ENCODE assay signal across 7 mouse cellular contexts in the genomic region with DNA sequence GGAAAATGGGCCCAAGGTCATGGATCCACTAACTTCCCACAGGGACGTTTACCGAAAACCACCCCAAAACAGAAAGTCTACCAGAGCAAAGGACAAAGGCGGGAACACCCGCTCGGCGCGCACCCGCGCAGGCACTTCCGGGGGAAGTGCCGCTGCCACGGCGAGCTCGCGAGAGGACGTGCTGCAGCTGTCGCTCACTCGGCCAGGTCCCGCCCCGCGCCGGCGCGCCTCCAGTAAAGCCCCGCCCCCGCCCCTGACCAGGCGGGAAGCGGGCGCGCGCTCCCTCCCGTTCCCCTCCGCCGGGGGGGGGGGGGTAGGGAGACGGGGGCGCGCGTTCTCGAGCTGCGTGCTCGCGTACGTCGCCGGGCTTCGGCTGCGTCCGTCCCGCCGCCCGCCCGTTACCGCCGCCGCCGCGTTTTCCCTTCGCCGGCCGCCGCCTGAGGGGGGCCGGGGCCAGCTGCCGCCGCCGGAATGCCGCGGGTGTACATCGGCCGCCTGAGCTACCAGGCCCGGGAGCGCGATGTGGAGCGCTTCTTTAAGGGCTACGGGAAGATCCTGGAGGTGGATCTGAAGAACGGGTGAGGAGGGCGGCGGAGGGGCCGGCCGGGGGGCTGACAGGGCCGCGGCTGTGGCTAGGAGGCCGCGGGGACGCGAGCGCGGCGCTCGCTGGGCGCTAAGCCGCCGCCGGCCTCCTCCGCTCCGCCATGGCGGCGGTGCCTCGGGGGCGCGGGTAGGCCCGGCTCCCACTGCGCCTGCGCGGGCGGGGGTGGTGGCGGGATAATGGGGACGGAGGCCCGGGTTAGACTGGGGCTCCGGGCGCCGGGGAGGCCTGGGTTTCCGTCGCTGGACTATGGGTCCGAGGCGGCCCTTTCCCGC. TPM values are rescaled to one million over a fixed set of nuclear protein-coding genes. Genes with fewer than 3 reads are reported as not detected.
A peak's percentile ranks its signal among the peaks of the same experiment; 100 is the strongest.
DNase-seq lines count a peak whose midpoint lies in the region; ATAC-seq and TF ChIP-seq lines count a peak whose summit lies in the region.

A gene (plus strand): TSS at position 325 of the 876 bp plus-strand sequence.

- H3K27me3 ChIP-seq in embryonic facial prominence, embryonic 12.5 days, result no peaks in the 10 kb centered on the region
- H3K27me3 ChIP-seq in kidney, adult 2 months (replicated peaks; ENCODE audit: control insufficient read depth, insufficient read depth, low read length), result no peaks in the 10 kb centered on the region
- no peaks in the 10 kb centered on the region for H3K27me3 ChIP-seq in limb, embryonic 12.5 days
- no peaks in the 10 kb centered on the region for H3K27me3 ChIP-seq in midbrain, embryonic 15.5 days (replicated peaks)
- H3K27me3 ChIP-seq in spleen, adult 2 months (ENCODE audit: control insufficient read depth, insufficient read depth, low read length), result no peaks in the 10 kb centered on the region

- WGBS in embryonic facial prominence, embryonic 12.5 days, result 1% methylated on average over 90 of the region's 116 CpGs
- WGBS in kidney, adult 2 months, result 1% methylated on average over 107 of the region's 116 CpGs
- WGBS in limb, embryonic 12.5 days, result under 1% methylated on average over 103 of the region's 116 CpGs
- WGBS in midbrain, embryonic 15.5 days, result under 1% methylated on average over 102 of the region's 116 CpGs
- WGBS in spleen, adult 2 months, result 1% methylated on average over 102 of the region's 116 CpGs

- H3K4me1 ChIP-seq in embryonic facial prominence, embryonic 12.5 days, result peaks cover 33% of the 10 kb centered on the region
- H3K4me1 ChIP-seq in kidney, adult 2 months (ENCODE audit: control insufficient read depth, insufficient read depth, low read length), result peaks cover 23% of the 10 kb centered on the region
- peaks cover 37% of the 10 kb centered on the region for H3K4me1 ChIP-seq in limb, embryonic 12.5 days (replicated peaks)
- peaks cover 45% of the 10 kb centered on the region for H3K4me1 ChIP-seq in midbrain, embryonic 15.5 days
- peaks cover 8% of the 10 kb centered on the region; the same call in 1 of the 2 replicates for H3K4me1 ChIP-seq in spleen, adult 2 months (ENCODE audit: control insufficient read depth, insufficient read depth, insufficient read length)

- peak within 1 kb of the TSS; percentile 100 for H3K9ac ChIP-seq in embryonic facial prominence, embryonic 12.5 days
- H3K9ac ChIP-seq in limb, embryonic 12.5 days (replicated peaks), result peak within 1 kb of the TSS; percentile 100
- peak within 1 kb of the TSS; percentile 100 for H3K9ac ChIP-seq in midbrain, embryonic 15.5 days

- no peak for TF ChIP-seq CTCF in kidney, adult 2 months (conservative IDR thresholded peaks at IDR 0.05; ENCODE audit: insufficient read depth, insufficient read length, low read depth, low read length)
- no peak for TF ChIP-seq CTCF in spleen, adult 2 months (IDR thresholded peaks at IDR 0.05; ENCODE audit: extremely low read depth, insufficient read depth, insufficient read length, insufficient replicate concordance)

- H3K4me2 ChIP-seq in embryonic facial prominence, embryonic 12.5 days (replicated peaks), result peak within 1 kb of the TSS; percentile 76
- peak within 1 kb of the TSS; percentile 69 for H3K4me2 ChIP-seq in limb, embryonic 12.5 days
- peak within 1 kb of the TSS; percentile 96 for H3K4me2 ChIP-seq in midbrain, embryonic 15.5 days

- H3K4me3 ChIP-seq in embryonic facial prominence, embryonic 12.5 days, result peak within 1 kb of the TSS; percentile 91
- H3K4me3 ChIP-seq in kidney, adult 2 months (ENCODE audit: insufficient read depth, low read depth, low read length), result peak within 1 kb of the TSS; percentile 90
- H3K4me3 ChIP-seq in limb, embryonic 12.5 days (replicated peaks), result peak within 1 kb of the TSS; percentile 87
- peak within 1 kb of the TSS; percentile 99 for H3K4me3 ChIP-seq in midbrain, embryonic 15.5 days
- H3K4me3 ChIP-seq in spleen, adult 2 months (ENCODE audit: extremely low read depth, insufficient read depth, insufficient read length), result peak within 1 kb of the TSS; percentile 91

- peak; percentile 79 for TF ChIP-seq POLR2A in kidney, adult 2 months (IDR thresholded peaks at IDR 0.05; ENCODE audit: low read depth, low read length)
- TF ChIP-seq POLR2A in spleen, adult 2 months (IDR thresholded peaks at IDR 0.05; ENCODE audit: low read depth, low read length), result peak; percentile 87

- peak; percentile 95 for DNase-seq in adrenal gland, postnatal 25 days
- DNase-seq in heart, adult 18-20 months, result peak; percentile 92 to 96
- peak; percentile 97 for DNase-seq in kidney, adult 2 months
- peak; percentile 90 to 91 for DNase-seq in spleen, adult 2 months (ENCODE audit: low read depth in 1 of 2, low spot score in 2 of 2)

- peak within 1 kb of the TSS; percentile 100 for H3K27ac ChIP-seq in embryonic facial prominence, embryonic 12.5 days
- H3K27ac ChIP-seq in kidney, adult 2 months (ENCODE audit: insufficient read depth, low read depth, low read length), result peak within 1 kb of the TSS; percentile 94
- H3K27ac ChIP-seq in limb, embryonic 12.5 days, result peak within 1 kb of the TSS; percentile 100
- peak within 1 kb of the TSS; percentile 100 for H3K27ac ChIP-seq in midbrain, embryonic 15.5 days
- H3K27ac ChIP-seq in spleen, adult 2 months (ENCODE audit: insufficient read depth, low read length), result peak within 1 kb of the TSS; percentile 98

- peaks cover 3% of the 10 kb centered on the region; the same call in 1 of the 2 replicates for H3K36me3 ChIP-seq in embryonic facial prominence, embryonic 12.5 days
- H3K36me3 ChIP-seq in kidney, adult 2 months (ENCODE audit: control insufficient read depth, insufficient read depth, low read length), result no peaks in the 10 kb centered on the region
- H3K36me3 ChIP-seq in limb, embryonic 12.5 days, result no peaks in the 10 kb centered on the region
- H3K36me3 ChIP-seq in midbrain, embryonic 15.5 days (replicated peaks), result no peaks in the 10 kb centered on the region
- no peaks in the 10 kb centered on the region for H3K36me3 ChIP-seq in spleen, adult 2 months (ENCODE audit: control insufficient read depth, insufficient read depth, low read length)

- no peaks in the 10 kb centered on the region for H3K9me3 ChIP-seq in embryonic facial prominence, embryonic 12.5 days
- no peaks in the 10 kb centered on the region for H3K9me3 ChIP-seq in limb, embryonic 12.5 days
- H3K9me3 ChIP-seq in midbrain, embryonic 15.5 days, result no peaks in the 10 kb centered on the region

- peak; percentile 87 for ATAC-seq in embryonic facial prominence, embryonic 12.5 days (ENCODE audit: insufficient number of reproducible peaks, insufficient read depth, low FRiP score, low TSS enrichment)
- peak; percentile 93 for ATAC-seq in limb, embryonic 12.5 days (ENCODE audit: insufficient number of reproducible peaks, insufficient read depth, low FRiP score, low TSS enrichment, low read depth)
- ATAC-seq in midbrain, embryonic 15.5 days (replicated peaks), result peak; percentile 97

RNA-seq across cellular contexts. Expression of the gene that starts here (rescaled TPM):
- total RNA-seq in adrenal gland, postnatal 25 days (2021), result 70.9 and 71.7 TPM in 2 replicates
- 141 and 143 TPM in 2 replicates for polyA plus RNA-seq in embryonic facial prominence, embryonic 12.5 days (2016; fragmentation: Nextera tagmentation; extraction: Ambion mirVana)
- 10 to 100 TPM; 31.2 to 32.9 TPM for total RNA-seq in heart, adult 18-20 months (2021)
- 32.5 and 35.1 TPM in 2 replicates for polyA plus RNA-seq in kidney, adult 2 months (2012; rRNA removed)
- polyA plus RNA-seq in limb, embryonic 12.5 days (2016; fragmentation: Nextera tagmentation; extraction: Ambion mirVana), result 158 and 162 TPM in 2 replicates
- polyA plus RNA-seq in midbrain, embryonic 15.5 days (2015; fragmentation: Nextera tagmentation; extraction: Ambion mirVana), result 116 and 117 TPM in 2 replicates
- polyA plus RNA-seq in spleen, adult 2 months (2012; rRNA removed), result 28.8 and 31.9 TPM in 2 replicates

Comparison
In these comparisons a context has a peak if more than half of its experiments do, and no peak if none do; other contexts are left out.
1. Peak in every context shown above with its lines: DNase-seq, ATAC-seq, H3K4me3 ChIP-seq and H3K27ac ChIP-seq.